Mouse (Mus musculus) kidney, adult 2 months (tissue): ENCODE measurements around the gene Kiss1r.

Experiments
- CTCF ChIP-seq: fragments of 200-500 bp; conservative IDR thresholded peaks from 2 replicates; pipeline ENCODE4 v1.5.1; 2011; ENCODE audit warnings: low read depth, mild to moderate bottlenecking, control low read depth, low read length, moderate library complexity, mixed read lengths; ENCODE audit not compliant: insufficient read depth, insufficient read length
- POLR2A ChIP-seq: fragments of 200-500 bp; IDR thresholded peaks from one replicate; pipeline ENCODE4 v1.6.1; 2011; ENCODE audit warnings: low read depth, low read length, control low read depth

DNA sequence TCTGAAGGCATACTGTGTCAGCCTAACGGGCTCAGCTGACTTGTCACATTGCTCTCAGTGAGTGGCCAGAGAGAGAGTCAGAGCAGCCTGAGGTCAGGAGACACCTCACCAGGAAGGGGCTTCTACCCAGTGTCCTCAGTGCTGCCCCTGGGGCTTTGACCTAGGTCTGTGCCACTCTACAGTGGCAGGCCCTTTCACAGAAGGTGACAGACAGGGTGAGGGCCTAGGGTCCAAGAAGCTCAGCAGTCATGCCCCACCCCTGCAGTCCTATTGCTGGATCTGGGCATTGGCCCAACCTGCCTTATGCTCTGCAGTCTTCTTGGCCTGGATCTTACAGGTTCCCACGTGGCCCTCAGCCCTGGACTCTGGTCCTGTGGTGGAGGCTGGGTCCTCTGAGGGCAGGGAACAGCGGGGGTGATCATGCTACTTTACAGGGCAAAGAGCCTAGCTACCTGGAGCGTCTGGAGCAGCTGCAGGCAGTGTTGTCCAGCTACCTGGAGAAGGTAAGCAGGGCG is 50.2 kb downstream of the Kiss1r start:
- TF ChIP-seq CTCF (no peak), POLR2A (no peak)
